Mouse (Mus musculus) midbrain, postnatal 0 days (tissue): ENCODE data around the gene Fam219b. TPM values are rescaled to one million over a fixed set of nuclear protein-coding genes. Genes with fewer than 3 reads are reported as not detected.

ENCODE experiments used
- ATAC-seq: fragments of 200-750 bp; cut with Nextera tagmentation; 2 replicates; pipeline ENCODE4 v1.8.0; 2017; ENCODE audit warnings: moderate number of reproducible peaks, mild to moderate bottlenecking, moderate TSS enrichment, moderate library complexity; ENCODE audit not compliant: low FRiP score
- DNase-seq: peaks from one replicate; pipeline ENCODE4 v3.0.0-alpha.2; 2015; ENCODE audit warnings: low spot score
- H3K27ac ChIP-seq: fragments of 300-500 bp; sonication (generic); 2 replicates; pipeline ENCODE4 v1.5.1; 2014; ENCODE audit warnings: low read depth, mild to moderate bottlenecking, low read length, mixed read lengths
- H3K27me3 ChIP-seq: fragments of 300-500 bp; sonication (generic); 2 replicates; pipeline ENCODE4 v1.6.1; 2014; ENCODE audit warnings: low read length, control low read depth, mixed read lengths; ENCODE audit not compliant: insufficient read depth
- H3K36me3 ChIP-seq: fragments of 300-500 bp; sonication (generic); 2 replicates; pipeline ENCODE4 v1.6.1; 2014; ENCODE audit warnings: low read length, control low read depth, mixed read lengths; ENCODE audit not compliant: insufficient read depth
- H3K4me1 ChIP-seq: fragments of 300-500 bp; sonication (generic); 2 replicates; pipeline ENCODE4 v1.6.1; 2014; ENCODE audit warnings: mild to moderate bottlenecking, control low read depth, antibody characterized with exemption, low read length, mixed read lengths; ENCODE audit not compliant: insufficient read depth
- H3K4me2 ChIP-seq: fragments of 300-500 bp; sonication (generic); 2 replicates; pipeline ENCODE4 v1.6.1; 2014; ENCODE audit warnings: low read depth, mild to moderate bottlenecking, low read length, mixed read lengths; ENCODE audit not compliant: poor library complexity, severe bottlenecking
- H3K4me3 ChIP-seq: fragments of 300-500 bp; sonication (generic); 2 replicates; pipeline ENCODE4 v1.5.1; 2014; ENCODE audit warnings: low read depth, mild to moderate bottlenecking, low read length, moderate library complexity
- H3K9ac ChIP-seq: fragments of 300-500 bp; sonication (generic); replicated peaks from 2 replicates; pipeline ENCODE4 v1.6.1; 2014; ENCODE audit warnings: mild to moderate bottlenecking, low read length, moderate library complexity, mixed read lengths; ENCODE audit not compliant: poor library complexity, severe bottlenecking
- H3K9me3 ChIP-seq: fragments of 300-500 bp; sonication (generic); 2 replicates; pipeline ENCODE4 v1.6.1; 2016; ENCODE audit warnings: low read length, control low read depth
- CTCF ChIP-seq: IDR thresholded peaks from 2 replicates; pipeline ENCODE4 v1.5.1; 2016; ENCODE audit warnings: antibody characterized with exemption, mild to moderate bottlenecking
- WGBS: fragments of 180-500 bp; shearing (Covaris S2); extraction: QIAGEN DNeasy Blood & Tissue Kit; methylation state at CpG from one replicate; pipeline ENCODE4 v1.1.7; 2014; 5-methylcytosine and 5-hydroxymethylcytosine counted together
- polyA plus RNA-seq: library from polyadenylated mRNA; unstranded; fragments of >200 nt; fragmentation: Nextera tagmentation; extraction: Ambion mirVana; gene quantifications from 2 replicates; pipeline ENCODE4 v1.2.1, GENCODE M21; 2015
- total RNA-seq: library from RNA; depleted of rRNA; stranded (reverse); fragments of >200 nt; gene quantifications from 2 replicates; pipeline ENCODE4 v1.2.3, GENCODE M21; 2014

The Fam219b gene
- total and polyA plus RNA-seq, 2 experiments from 2014 or later: 25.6 to 29.7 TPM

GRCm38 (mm10) chr9:57541312-57541711 is 4.0 kb downstream of the Fam219b start:
- Histone ChIP-seq H3K4me2 (no peak overlapping the region), H3K4me3 (no peak overlapping the region), H3K27me3 (no peaks in the 10 kb centered on the region), H3K36me3 (peaks cover 42% of the 10 kb centered on the region), H3K9ac (no peak overlapping the region), H3K4me1 (peaks cover 6% of the 10 kb centered on the region; the same call in 1 of the 2 replicates), H3K9me3 (no peaks in the 10 kb centered on the region), H3K27ac (no peak overlapping the region)
- ATAC-seq: no peak
- peak; percentile 82 for DNase-seq
- TF ChIP-seq CTCF: peak; percentile 90
- WGBS: 8% methylated on average over 1 of the region's 1 CpGs

- H3K27ac ChIP-seq: no peak overlapping the region
- DNase-seq: no peak
- no peak for TF ChIP-seq CTCF
- peaks cover under 1% of the 10 kb centered on the region; the same call in 1 of the 2 replicates for H3K4me1 ChIP-seq
- 86% methylated on average over 3 of the region's 3 CpGs for WGBS
- peaks cover 55% of the 10 kb centered on the region for H3K36me3 ChIP-seq
- H3K4me2 ChIP-seq: no peak overlapping the region
- no peak for ATAC-seq
- no peaks in the 10 kb centered on the region for H3K27me3 ChIP-seq
- H3K9ac ChIP-seq: no peak overlapping the region
- H3K9me3 ChIP-seq: no peaks in the 10 kb centered on the region
- H3K4me3 ChIP-seq: no peak overlapping the region
Observed at GRCm38 (mm10) chr9:57543951-57544350, 6.6 kb downstream of the Fam219b start.

GRCm38 (mm10) chr9:57547287-57547686 is 10.0 kb downstream of the Fam219b start:
- Histone ChIP-seq H3K4me1 (peaks cover 4% of the 10 kb centered on the region; the same call in 1 of the 2 replicates), H3K4me2 (no peak overlapping the region), H3K9me3 (no peaks in the 10 kb centered on the region), H3K27me3 (no peaks in the 10 kb centered on the region), H3K9ac (no peak overlapping the region), H3K4me3 (no peak overlapping the region), H3K27ac (no peak overlapping the region), H3K36me3 (peaks cover 46% of the 10 kb centered on the region)
- DNase-seq (peak; percentile 30), ATAC-seq (no peak)
- 79% methylated on average over 5 of the region's 5 CpGs for WGBS
- no peak for TF ChIP-seq CTCF

GRCm38 (mm10) chr9:57547869-57548268 is 10.5 kb downstream of the Fam219b start:
- Histone ChIP-seq H3K9me3 (no peaks in the 10 kb centered on the region), H3K4me1 (peaks cover 4% of the 10 kb centered on the region; the same call in 1 of the 2 replicates), H3K27ac (no peak overlapping the region), H3K4me3 (no peak overlapping the region), H3K27me3 (no peaks in the 10 kb centered on the region), H3K36me3 (peaks cover 40% of the 10 kb centered on the region), H3K4me2 (no peak overlapping the region), H3K9ac (no peak overlapping the region)
- DNase-seq (no peak), ATAC-seq (no peak)
- WGBS: 95% methylated on average over 11 of the region's 11 CpGs
- TF ChIP-seq CTCF: no peak

- Histone ChIP-seq H3K27ac (no peak overlapping the region), H3K4me3 (no peak overlapping the region), H3K9me3 (no peaks in the 10 kb centered on the region), H3K9ac (no peak overlapping the region), H3K36me3 (peaks cover 29% of the 10 kb centered on the region), H3K4me2 (no peak overlapping the region), H3K4me1 (peaks cover 4% of the 10 kb centered on the region; the same call in 1 of the 2 replicates), H3K27me3 (no peaks in the 10 kb centered on the region)
- DNase-seq (peak; percentile 73), ATAC-seq (no peak)
- TF ChIP-seq CTCF: no peak
- 90% methylated on average over 4 of the region's 4 CpGs for WGBS
Observed at GRCm38 (mm10) chr9:57549186-57549585, 11.9 kb downstream of the Fam219b start.

- no peak overlapping the region for H3K27ac ChIP-seq
- H3K4me3 ChIP-seq: no peak overlapping the region
- no peak for TF ChIP-seq CTCF
- H3K4me1 ChIP-seq: peaks cover 4% of the 10 kb centered on the region; the same call in 1 of the 2 replicates
- H3K9me3 ChIP-seq: no peaks in the 10 kb centered on the region
- H3K27me3 ChIP-seq: no peaks in the 10 kb centered on the region
- DNase-seq (no peak), ATAC-seq (no peak)
- H3K4me2 ChIP-seq: no peak overlapping the region
- H3K9ac ChIP-seq: no peak overlapping the region
- H3K36me3 ChIP-seq: peaks cover 24% of the 10 kb centered on the region
- 88% methylated on average over 11 of the region's 11 CpGs for WGBS
Observed at GRCm38 (mm10) chr9:57550126-57550862, 13.0 kb downstream of the Fam219b start.
